Mouse (Mus musculus): Measurements from ENCODE around the gene E2f7. TPM values are rescaled to one million over a fixed set of nuclear protein-coding genes. Genes with fewer than 3 reads are reported as not detected.

Gene E2f7
- polyA plus RNA-seq, 1 experiment from 2014 or later: 7.1 TPM

DNA sequence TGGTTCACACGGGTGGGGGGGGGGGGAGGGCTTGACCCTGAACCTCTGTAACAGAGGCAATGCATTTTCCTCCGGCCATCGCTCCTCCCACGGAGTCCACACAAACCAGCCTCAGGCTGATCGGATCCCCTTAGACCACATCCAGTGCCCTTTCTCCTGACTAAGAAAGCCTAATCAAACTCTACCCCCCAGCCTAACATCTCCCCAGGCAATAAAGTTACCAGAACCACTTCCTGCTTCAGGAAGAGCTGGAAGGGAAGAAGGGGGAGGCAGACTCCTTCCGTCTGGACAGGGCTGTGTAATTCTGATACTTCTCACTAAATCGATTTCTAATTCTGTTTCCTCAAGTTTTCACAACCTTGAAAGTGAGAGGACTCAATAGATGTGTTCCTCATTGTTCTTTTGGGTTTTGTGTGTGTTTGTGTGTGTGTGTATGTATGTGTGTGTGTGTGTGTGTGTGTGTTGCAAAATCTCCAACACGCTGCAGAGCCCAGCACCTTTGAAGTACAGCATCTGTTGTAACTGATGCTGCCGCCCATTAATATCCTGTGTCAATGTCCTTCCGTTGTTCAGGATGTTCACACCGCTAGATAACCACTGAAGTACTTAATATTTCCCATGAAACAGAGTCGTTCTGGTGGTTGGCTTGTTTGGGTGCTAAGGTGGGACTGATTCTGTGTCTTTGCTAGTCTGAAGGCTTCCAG, 43.0 kb downstream of the E2f7 start:
- DNase-seq (no peak), ATAC-seq (peak; percentile 40)
- Histone ChIP-seq H3K4me2 (ENCODE audit: low read depth, low read length) (no peak overlapping the region), H3K27ac (ENCODE audit: low read depth) (0 out of 2 replicates have a peak overlapping the region, but pooled peaks have one; percentile 3), H3K4me1 (ENCODE audit: insufficient read depth) (0 out of 2 replicates have a peak, but pooled peaks cover 2% of the 10 kb centered on the region), H3K4me3 (ENCODE audit: low read depth, low read length) (no peak overlapping the region), H3K27me3 (ENCODE audit: insufficient read depth, low read length) (no peaks in the 10 kb centered on the region), H3K36me3 (replicated peaks; ENCODE audit: insufficient read depth, low read length) (peaks cover 13% of the 10 kb centered on the region), H3K9me3 (ENCODE audit: low read length) (no peaks in the 10 kb centered on the region), H3K9ac (replicated peaks) (no peak overlapping the region)
- TF ChIP-seq CTCF (IDR thresholded peaks at IDR 0.05; ENCODE audit: low read depth): no peak
- 0 out of 2 replicates have a peak, but pooled peaks have one; percentile 16 for TF ChIP-seq EP300 (IDR thresholded peaks at IDR 0.05; ENCODE audit: low read depth)
- WGBS (ENCODE audit: insufficient replicate concordance): 24% methylated on average over 12 of the region's 12 CpGs

- Histone ChIP-seq H3K9ac (replicated peaks) (no peak overlapping the region), H3K27ac (ENCODE audit: low read depth) (no peak overlapping the region), H3K4me1 (ENCODE audit: insufficient read depth) (0 out of 2 replicates have a peak, but pooled peaks cover 2% of the 10 kb centered on the region), H3K9me3 (ENCODE audit: low read length) (no peaks in the 10 kb centered on the region), H3K36me3 (replicated peaks; ENCODE audit: insufficient read depth, low read length) (peaks cover 5% of the 10 kb centered on the region; the same call in 1 of the 2 replicates), H3K27me3 (ENCODE audit: insufficient read depth, low read length) (no peaks in the 10 kb centered on the region), H3K4me3 (ENCODE audit: low read depth, low read length) (no peak overlapping the region), H3K4me2 (ENCODE audit: low read depth, low read length) (no peak overlapping the region)
- TF ChIP-seq CTCF (IDR thresholded peaks at IDR 0.05; ENCODE audit: low read depth) (no peak), EP300 (IDR thresholded peaks at IDR 0.05; ENCODE audit: low read depth) (no peak)
- DNase-seq (no peak), ATAC-seq (no peak)
- 75% methylated on average over 8 of the region's 8 CpGs for WGBS (ENCODE audit: insufficient replicate concordance)
Observed at GRCm38 (mm10) chr10:110789683-110790082, 44.4 kb downstream of the E2f7 start.

DNA sequence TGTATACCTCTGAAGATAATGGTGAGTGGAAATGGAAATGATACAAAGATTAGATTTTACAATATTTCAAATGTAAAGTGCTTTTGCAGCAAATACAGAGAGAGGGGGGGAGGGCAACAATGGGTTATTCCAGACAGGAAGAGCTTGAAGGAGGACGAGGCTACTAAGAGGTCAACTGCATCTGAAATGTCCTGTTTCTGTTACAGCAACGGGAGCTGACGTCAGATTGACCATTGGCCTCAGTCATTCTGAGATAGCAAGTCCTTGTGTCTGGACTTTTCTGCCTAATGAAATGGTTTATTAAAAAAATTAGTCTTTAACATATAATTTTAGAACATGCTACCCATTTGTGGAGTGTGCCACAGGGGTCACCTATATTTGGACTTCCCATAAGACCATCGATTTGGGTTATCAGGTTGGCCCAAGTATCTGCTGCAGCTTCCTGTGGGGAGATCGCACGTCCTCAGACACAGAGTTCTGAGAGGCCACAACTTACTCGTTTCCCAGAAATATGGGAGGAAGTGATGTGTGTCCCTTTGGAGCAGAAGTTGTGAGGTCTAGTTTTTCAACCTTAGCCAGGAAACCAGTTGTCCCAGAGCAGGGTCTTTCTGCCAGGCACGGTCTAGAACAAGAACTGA, 48.0 kb downstream of the E2f7 start:
- Histone ChIP-seq H3K9ac (replicated peaks) (no peak overlapping the region), H3K9me3 (ENCODE audit: low read length) (no peaks in the 10 kb centered on the region), H3K4me3 (ENCODE audit: low read depth, low read length) (no peak overlapping the region), H3K27ac (ENCODE audit: low read depth) (peak overlapping the region; percentile 73; the same call in 1 of the 2 replicates), H3K4me2 (ENCODE audit: low read depth, low read length) (peak overlapping the region; percentile 24; the same call in 1 of the 2 replicates), H3K36me3 (replicated peaks; ENCODE audit: insufficient read depth, low read length) (no peaks in the 10 kb centered on the region), H3K27me3 (ENCODE audit: insufficient read depth, low read length) (no peaks in the 10 kb centered on the region), H3K4me1 (ENCODE audit: insufficient read depth) (no peaks in the 10 kb centered on the region)
- 28% methylated on average over 8 of the region's 8 CpGs for WGBS (ENCODE audit: insufficient replicate concordance)
- ATAC-seq (peak; percentile 69), DNase-seq (no peak)
- TF ChIP-seq CTCF (IDR thresholded peaks at IDR 0.05; ENCODE audit: low read depth) (no peak), EP300 (IDR thresholded peaks at IDR 0.05; ENCODE audit: low read depth) (peak; percentile 89)

DNA sequence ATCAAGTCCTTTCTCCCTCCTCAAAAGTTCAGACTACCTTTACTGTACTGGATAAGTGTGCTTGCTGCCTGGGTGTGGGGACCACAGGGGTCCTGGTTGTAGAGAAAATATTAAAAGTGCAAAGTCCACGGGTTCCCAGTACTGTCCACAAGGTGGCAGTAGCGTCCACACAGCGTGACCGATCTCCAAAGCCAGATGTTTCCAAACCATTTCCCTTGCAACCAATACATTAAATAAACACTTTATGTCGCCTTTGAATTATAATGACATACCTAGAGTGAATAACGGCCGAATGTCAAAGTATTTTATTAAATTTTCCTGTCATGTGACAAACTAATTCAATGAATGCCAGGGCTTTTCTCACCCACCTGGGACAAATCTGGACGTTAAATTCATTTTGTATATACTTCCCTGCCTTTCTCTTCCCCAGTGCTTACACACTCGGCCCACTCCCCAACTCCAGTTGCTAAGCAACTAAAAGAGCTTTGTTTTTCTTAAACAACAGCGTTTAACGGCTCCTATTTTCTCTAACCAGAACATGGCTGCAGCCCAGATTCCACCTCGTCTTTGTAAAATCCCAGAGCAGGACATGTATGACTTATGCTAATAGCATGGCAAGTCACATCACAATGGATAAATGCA, 49.4 kb downstream of the E2f7 start:
- Histone ChIP-seq H3K4me3 (ENCODE audit: low read depth, low read length) (no peak overlapping the region), H3K27ac (ENCODE audit: low read depth) (0 out of 2 replicates have a peak overlapping the region, but pooled peaks have one; percentile 19), H3K4me2 (ENCODE audit: low read depth, low read length) (no peak overlapping the region), H3K27me3 (ENCODE audit: insufficient read depth, low read length) (no peaks in the 10 kb centered on the region), H3K9me3 (ENCODE audit: low read length) (no peaks in the 10 kb centered on the region), H3K4me1 (ENCODE audit: insufficient read depth) (no peaks in the 10 kb centered on the region), H3K36me3 (replicated peaks; ENCODE audit: insufficient read depth, low read length) (no peaks in the 10 kb centered on the region), H3K9ac (replicated peaks) (no peak overlapping the region)
- TF ChIP-seq EP300 (IDR thresholded peaks at IDR 0.05; ENCODE audit: low read depth): no peak
- peak; percentile 91 for TF ChIP-seq CTCF (IDR thresholded peaks at IDR 0.05; ENCODE audit: low read depth)
- WGBS (ENCODE audit: insufficient replicate concordance): 14% methylated on average over 12 of the region's 12 CpGs
- DNase-seq: peak; percentile 71
- peak; percentile 43 for ATAC-seq

DNA sequence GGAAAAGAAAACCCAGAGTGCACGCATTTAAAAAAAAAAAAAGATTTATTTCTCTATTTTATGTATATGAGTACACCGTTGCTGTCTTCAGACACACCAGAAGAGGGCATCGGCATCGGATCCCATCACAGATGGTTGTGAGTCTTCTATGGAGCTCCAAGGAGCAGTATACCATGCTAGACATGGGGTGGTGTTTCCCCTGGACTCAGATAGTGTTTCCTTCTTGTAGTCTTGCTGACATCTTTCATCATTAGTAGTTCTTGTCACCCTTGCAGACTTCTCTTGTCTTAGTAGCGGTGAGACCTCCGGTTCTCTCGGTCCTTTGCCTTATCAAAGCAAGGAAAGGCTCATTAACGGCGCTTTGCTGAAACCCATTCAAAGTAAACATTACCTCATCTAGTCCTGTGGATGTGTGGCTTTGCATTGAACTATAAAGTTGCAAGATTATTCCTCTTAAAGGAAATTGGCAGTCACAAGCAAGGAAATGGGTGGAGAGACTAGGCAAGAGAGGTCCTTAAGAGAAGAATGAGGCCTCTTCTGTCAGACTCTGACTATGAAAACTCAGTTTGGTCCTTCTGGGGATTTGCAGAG, 50.1 kb downstream of the E2f7 start:
- Histone ChIP-seq H3K4me1 (ENCODE audit: insufficient read depth) (no peaks in the 10 kb centered on the region), H3K9me3 (ENCODE audit: low read length) (no peaks in the 10 kb centered on the region), H3K4me3 (ENCODE audit: low read depth, low read length) (no peak overlapping the region), H3K27ac (ENCODE audit: low read depth) (no peak overlapping the region), H3K4me2 (ENCODE audit: low read depth, low read length) (no peak overlapping the region), H3K36me3 (replicated peaks; ENCODE audit: insufficient read depth, low read length) (no peaks in the 10 kb centered on the region), H3K27me3 (ENCODE audit: insufficient read depth, low read length) (no peaks in the 10 kb centered on the region), H3K9ac (replicated peaks) (no peak overlapping the region)
- ATAC-seq (no peak), DNase-seq (no peak)
- no peak for TF ChIP-seq CTCF (IDR thresholded peaks at IDR 0.05; ENCODE audit: low read depth)
- TF ChIP-seq EP300 (IDR thresholded peaks at IDR 0.05; ENCODE audit: low read depth): no peak
- WGBS (ENCODE audit: insufficient replicate concordance): 54% methylated on average over 9 of the region's 9 CpGs

DNA sequence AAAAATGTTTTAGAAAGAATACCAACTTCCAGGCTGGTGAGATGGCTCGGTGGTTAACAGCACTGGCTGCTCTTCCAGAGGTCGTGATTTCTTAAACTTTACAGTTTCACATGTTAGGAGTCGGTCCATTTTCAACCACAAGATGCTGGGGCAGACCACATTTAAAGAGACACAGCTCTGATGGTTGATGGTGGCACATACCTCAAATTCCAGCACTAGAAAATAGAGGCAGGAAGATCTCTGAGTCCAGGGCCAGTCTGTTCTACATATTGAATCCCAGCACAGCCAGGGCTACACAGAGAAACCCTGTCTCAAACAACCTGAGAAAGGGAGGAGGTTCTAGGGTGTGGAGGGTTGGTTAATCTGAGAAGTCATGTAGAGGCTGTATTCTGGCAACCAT, 56.1 kb downstream of the E2f7 start:
- no peaks in the 10 kb centered on the region for H3K36me3 ChIP-seq (replicated peaks; ENCODE audit: insufficient read depth, low read length)
- H3K27ac ChIP-seq (ENCODE audit: low read depth): no peak overlapping the region
- H3K9me3 ChIP-seq (ENCODE audit: low read length): no peaks in the 10 kb centered on the region
- no peak for TF ChIP-seq CTCF (IDR thresholded peaks at IDR 0.05; ENCODE audit: low read depth)
- TF ChIP-seq EP300 (IDR thresholded peaks at IDR 0.05; ENCODE audit: low read depth): no peak
- 0 out of 2 replicates have a peak, but pooled peaks cover 2% of the 10 kb centered on the region for H3K4me1 ChIP-seq (ENCODE audit: insufficient read depth)
- 55% methylated on average over 3 of the region's 3 CpGs for WGBS (ENCODE audit: insufficient replicate concordance)
- H3K9ac ChIP-seq (replicated peaks): no peak overlapping the region
- DNase-seq (no peak), ATAC-seq (no peak)
- H3K4me3 ChIP-seq (ENCODE audit: low read depth, low read length): no peak overlapping the region
- no peak overlapping the region for H3K4me2 ChIP-seq (ENCODE audit: low read depth, low read length)
- no peaks in the 10 kb centered on the region for H3K27me3 ChIP-seq (ENCODE audit: insufficient read depth, low read length)
